Mouse (Mus musculus) c-Kit-positive CD71-positive TER-119-positive erythroid progenitor cells, embryonic 14.5 days (primary cell): ENCODE measurements around the gene Hes3.

Source experiments
- DNase-seq: peaks from one replicate; pipeline ENCODE4 v3.0.0-alpha.2; 2013; ENCODE audit warnings: low spot score

The Hes3 gene

GRCm38 (mm10) chr4:152291562-152291961 is at the start of gene Hes3:
Gene Hes3, minus strand, starts transcription at chr4:152291662.
- no peak for DNase-seq

DNA sequence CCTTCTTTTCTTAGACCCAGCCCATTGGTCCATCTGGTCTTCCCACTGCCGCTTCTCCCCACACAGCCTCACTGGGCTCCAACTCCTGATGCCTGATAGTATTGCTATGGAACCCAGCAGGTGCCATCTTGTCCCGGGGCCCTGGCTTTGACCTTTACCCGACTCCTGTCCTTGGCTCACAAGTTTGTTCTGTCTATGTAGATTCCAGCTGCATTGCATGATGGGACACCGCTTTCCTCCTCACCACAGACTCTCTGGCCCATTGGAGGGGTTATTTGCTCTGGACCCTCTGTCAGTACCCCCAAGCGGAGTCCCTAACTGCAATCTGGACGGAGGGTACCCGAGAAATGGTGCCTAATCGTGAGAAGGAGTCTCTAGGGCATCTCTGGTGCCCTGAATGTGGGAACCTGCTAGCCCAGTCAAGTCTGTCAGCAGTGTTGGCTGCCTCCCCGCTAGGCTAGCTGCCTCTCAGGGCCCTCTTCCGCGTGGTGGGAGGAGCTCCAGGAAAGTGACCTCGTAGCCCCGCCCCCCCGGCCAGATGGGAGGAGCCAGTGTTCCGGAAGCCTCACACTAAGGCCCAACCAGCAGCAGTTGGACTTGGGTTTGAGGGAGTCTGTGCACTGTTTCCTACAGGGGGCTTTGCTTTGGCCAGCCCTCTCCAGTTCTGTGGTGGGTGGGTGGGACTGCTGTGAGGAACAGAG is 49.3 kb upstream of the Hes3 start:
- no peak for DNase-seq

- DNase-seq, result no peak
Measured at GRCm38 (mm10) chr4:152339293-152339790, 47.9 kb upstream of the Hes3 start.

DNA sequence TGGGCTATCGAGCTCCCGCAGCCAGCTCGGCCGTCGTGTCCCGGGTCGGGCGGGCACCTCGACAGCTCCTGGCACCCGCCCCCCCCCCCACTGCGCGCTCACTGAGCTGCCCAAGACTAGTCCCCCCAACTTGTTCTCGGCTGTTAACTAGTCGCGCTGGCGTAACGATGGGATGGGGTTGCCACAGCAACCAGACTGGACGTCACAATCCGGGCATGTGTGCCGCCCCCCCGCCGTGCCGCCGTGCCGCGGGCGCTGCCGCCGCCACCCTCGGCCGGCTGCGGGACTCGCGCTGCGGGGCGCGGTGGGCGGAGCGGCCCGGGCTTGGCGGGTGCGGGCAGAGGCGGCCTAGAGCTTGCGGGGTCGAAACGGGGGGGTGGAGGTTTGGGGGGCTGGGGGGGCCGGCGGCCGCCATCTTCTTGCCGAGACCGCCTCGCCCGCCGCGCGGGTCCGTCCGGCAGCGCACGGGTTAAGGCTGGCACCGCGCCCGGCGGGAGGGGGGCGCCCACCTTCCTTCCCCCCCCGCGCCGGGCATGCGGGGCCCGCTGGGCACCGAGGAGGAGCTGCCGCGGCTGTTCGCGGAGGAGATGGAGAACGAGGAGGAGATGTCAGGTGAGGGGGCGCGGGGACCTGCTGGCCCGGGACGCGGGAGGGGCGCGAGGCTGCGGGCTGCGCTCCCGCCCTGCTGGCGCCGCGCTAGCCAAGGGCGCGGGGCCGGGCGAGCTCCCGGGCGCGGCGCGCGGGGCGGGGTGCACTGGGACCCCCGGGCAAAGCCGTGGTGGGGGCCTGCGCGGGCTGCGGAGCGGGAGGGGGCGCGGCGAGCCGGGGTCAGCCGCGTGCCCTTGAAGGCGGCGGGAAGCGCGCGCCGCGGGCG is 47.2 kb upstream of the Hes3 start, which contains the start of gene Chd5:
Gene Chd5, plus strand, starts transcription at position 233 of the 874 bp plus-strand sequence.
- no peak for DNase-seq

DNA sequence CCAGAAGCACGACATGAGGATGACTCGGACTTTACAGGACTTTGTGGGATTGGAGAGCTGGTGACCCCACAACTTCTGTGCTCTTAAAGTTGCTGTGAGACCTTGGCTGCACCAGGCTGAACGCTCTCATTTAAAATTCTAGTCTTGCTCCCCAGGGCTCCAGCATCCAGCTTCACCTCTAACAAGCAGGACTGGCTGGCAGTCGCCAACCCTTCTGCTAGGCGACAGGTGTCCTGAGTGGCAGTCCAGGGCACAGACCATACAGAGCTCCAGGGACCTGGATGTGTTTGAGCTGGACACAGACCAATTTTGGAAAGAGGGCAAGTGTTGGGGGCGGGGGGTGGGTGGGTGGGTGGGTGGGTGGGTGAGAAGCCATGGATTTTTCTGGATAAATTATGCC is 46.3 kb upstream of the Hes3 start:
- DNase-seq, result no peak

DNA sequence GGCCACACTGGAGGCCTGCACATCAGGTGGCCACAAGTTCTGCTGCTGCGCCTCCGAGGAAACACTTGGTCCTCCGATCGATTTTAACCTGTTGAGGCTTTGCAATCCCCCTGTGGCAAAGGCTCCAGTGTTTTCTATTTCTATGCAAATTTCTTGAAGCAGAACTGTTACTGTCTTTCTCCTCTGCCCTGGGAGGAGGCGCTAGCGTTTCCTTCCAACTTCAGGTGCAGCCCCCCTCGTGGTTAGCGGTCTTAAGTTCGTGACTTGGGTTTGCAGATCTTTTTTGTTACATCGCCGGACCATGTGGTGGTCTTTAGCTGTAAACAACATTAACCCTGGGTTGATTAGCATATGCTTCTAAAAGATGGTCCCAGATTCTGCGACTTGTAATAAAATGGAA is 42.1 kb upstream of the Hes3 start:
- DNase-seq, result no peak

- peak; percentile 38 for DNase-seq
Measured at GRCm38 (mm10) chr4:152332952-152333351, 41.5 kb upstream of the Hes3 start.

- DNase-seq, result peak; percentile 47
Measured at GRCm38 (mm10) chr4:152328691-152329090, 37.2 kb upstream of the Hes3 start.

GRCm38 (mm10) chr4:152326543-152326942 is 35.1 kb upstream of the Hes3 start:
- DNase-seq, result no peak

- DNase-seq, result peak; percentile 94
Measured at GRCm38 (mm10) chr4:152325574-152326411, 34.3 kb upstream of the Hes3 start, which contains the start of gene Rpl22. Gene Rpl22, plus strand, starts transcription at chr4:152325742.

DNA sequence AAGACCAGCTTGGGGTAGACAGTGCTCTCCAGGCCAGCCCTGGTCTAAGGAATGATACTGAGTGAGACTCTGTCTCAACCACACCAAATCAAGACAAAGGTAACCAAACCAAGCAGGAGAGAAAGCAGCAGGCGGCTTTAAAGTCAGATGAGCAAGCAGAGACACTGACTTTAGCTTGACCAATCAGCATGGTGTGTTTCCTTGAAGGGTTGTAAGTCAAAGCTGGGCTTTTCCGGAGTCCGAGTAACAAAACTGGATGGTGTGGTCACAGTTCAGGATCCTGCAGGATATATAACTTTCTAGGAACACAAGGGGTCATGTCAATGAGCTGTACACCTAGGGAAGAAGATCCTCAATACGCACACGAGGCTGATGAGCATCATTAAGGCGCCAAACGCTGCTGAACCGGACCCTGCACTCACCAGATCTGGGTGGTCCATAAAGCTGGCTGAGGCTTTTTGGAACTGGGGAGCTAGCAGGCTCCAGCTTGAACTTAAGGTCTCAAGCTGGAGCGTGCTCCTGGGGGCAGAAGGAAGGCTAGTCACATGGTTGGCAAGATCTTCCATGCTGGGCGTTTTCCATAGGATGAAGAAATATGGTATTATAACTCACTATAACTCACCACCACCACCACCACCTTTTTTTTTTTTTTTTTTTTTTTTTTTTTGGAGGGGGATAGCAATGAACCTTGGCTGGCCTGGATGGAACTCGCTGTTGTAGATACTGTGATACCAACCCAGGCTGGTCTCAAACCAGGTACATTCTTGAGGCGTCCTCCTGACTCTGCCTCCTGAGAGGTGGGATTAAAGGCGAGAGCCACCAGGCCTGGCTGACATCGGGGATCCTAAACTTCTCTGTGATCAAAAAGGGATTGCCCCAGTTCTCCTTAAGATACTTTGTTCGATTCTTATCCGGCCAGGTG is 33.4 kb upstream of the Hes3 start:
- DNase-seq, result no peak

- no peak for DNase-seq
Measured at GRCm38 (mm10) chr4:152321464-152321863, 30.0 kb upstream of the Hes3 start.

GRCm38 (mm10) chr4:152318517-152319234 is 27.2 kb upstream of the Hes3 start, which contains the start of gene Rnf207:
Gene Rnf207, minus strand, starts transcription at chr4:152318993.
- DNase-seq, result no peak

DNA sequence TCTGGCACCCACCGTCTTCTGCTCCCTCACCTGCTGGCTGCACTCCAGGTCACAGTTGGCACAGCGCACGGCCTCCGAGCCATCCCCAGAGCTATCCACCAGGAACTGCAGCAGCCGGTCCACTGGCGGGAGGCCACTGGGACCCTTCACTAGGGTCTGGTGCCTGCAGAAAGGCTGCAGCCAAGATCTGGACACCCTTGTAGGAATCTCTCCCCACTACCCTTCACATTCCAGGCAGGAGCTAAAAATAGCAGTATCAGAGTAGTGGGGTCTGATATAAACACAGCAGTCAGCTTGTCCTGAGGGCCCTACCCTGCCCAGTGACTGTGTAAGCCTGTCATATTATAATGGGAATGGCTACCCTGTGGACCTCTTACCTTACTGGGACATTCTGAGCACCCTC is 26.2 kb upstream of the Hes3 start:
- DNase-seq, result no peak

- DNase-seq, result no peak
Measured at GRCm38 (mm10) chr4:152315498-152316213, 24.2 kb upstream of the Hes3 start.

DNA sequence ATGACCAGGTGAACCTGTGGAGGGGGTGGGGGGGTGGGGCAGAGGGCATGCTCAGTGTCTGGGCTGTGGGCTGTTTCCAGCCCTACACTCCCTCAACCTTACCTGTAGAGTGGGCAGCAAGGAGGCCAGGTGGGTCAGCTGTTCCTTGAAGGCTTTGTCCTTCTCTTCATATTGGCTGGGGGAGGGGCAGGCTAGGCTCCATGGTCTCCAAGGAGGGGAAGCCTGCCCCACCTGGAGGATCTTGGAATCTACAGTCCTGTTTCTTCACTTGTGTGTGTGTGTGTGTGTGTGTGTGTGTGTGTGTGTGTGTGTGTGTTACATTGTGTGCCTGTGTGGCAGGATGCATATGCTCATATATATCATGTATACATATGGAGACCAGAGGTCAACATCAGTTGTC is 22.5 kb upstream of the Hes3 start:
- DNase-seq, result no peak

- no peak for DNase-seq
Measured at GRCm38 (mm10) chr4:152313211-152313632, 21.8 kb upstream of the Hes3 start.

DNA sequence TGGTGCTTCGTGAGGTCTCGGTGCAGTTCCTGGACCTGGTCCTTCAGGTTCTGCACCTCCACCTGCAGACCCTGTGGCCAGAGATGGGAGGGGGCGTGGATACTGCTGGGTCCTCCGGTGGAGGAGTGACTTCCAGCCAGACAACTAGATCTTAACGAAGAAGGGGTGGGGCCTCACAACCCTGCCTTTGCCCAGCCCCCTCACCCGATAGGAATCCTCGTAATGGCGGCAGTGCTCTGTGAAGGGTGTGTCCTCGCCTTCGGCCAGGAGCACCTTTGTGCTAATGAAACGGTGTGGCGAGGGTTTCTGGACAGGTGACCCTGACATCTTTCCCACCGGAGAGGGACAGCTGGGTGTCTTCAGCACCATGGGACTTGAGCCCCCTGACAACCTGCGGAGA is 20.7 kb upstream of the Hes3 start:
- no peak for DNase-seq

- DNase-seq, result no peak
Measured at GRCm38 (mm10) chr4:152307542-152307941, 16.1 kb upstream of the Hes3 start.
